Mouse (Mus musculus) mesoderm, embryonic 11.5 days (tissue): ENCODE measurements around the gene Krtap29-1.

Source experiments
- DNase-seq: peaks from one replicate; pipeline ENCODE4 v3.0.0-alpha.2; 2012; ENCODE audit warnings: low read depth, low spot score

Krtap29-1 gene

GRCm38 (mm10) chr11:99937751-99938264 lies 41.0 kb downstream of the Krtap29-1 start:
- no peak for DNase-seq

GRCm38 (mm10) chr11:99935991-99936390 lies 42.9 kb downstream of the Krtap29-1 start, which contains the start of gene Krtap31-2:
Gene Krtap31-2, plus strand, starts transcription at chr11:99936291.
- no peak for DNase-seq
